Mouse (Mus musculus) megakaryocyte, embryonic 14.5 days (primary cell): Measurements from ENCODE around the gene Mbd5.

Experiments
- FLI1 ChIP-seq: IDR thresholded peaks from 2 replicates; pipeline ENCODE4 v1.6.1; 2012; ENCODE audit warnings: low read length, inconsistent platforms, mixed read lengths
- GATA1 ChIP-seq: IDR thresholded peaks from 3 replicates; pipeline ENCODE4 v1.6.1; 2012; ENCODE audit warnings: mixed read lengths, low read length, inconsistent platforms, borderline replicate concordance

- no peak for TF ChIP-seq GATA1
- no peak for TF ChIP-seq FLI1
Observed at GRCm38 (mm10) chr2:49040481-49040880, 91.2 kb downstream of the Mbd5 start.
